Mouse (Mus musculus): Measurements from ENCODE around the gene Trnau1ap. TPM values are rescaled to one million over a fixed set of nuclear protein-coding genes. Genes with fewer than 3 reads are reported as not detected.

Gene Trnau1ap
- total RNA-seq, 2 experiments from 2014 or later = 10.4 to 11.7 TPM

DNA sequence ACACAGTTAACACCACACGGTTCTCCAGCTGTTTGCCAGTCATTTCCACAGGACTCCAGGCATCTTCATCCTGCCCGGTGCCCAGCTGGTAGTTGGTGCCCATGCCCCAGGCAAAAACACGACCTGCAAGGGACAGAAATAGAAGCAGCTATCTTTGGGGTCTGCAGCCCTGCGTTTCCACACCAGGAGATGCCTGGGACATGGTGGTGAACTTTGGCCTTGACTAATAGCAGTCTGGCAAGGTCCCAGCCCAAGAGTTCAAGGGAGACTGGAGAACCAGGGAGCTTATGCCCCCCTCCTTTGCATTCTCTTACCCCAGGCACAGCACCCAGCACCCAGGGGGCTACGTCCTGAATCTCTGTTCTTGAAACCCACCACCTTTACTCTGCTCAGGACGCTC lies 3.5 kb upstream of the Trnau1ap start:
- intact Hi-C loops (cut with DNase I) = no loop called here
- DNase-seq = no peak
- H3K27ac ChIP-seq = no peak overlapping the region
- no peak for TF ChIP-seq CTCF (IDR thresholded peaks at IDR 0.05)
- no peak overlapping the region for H3K4me3 ChIP-seq

DNA sequence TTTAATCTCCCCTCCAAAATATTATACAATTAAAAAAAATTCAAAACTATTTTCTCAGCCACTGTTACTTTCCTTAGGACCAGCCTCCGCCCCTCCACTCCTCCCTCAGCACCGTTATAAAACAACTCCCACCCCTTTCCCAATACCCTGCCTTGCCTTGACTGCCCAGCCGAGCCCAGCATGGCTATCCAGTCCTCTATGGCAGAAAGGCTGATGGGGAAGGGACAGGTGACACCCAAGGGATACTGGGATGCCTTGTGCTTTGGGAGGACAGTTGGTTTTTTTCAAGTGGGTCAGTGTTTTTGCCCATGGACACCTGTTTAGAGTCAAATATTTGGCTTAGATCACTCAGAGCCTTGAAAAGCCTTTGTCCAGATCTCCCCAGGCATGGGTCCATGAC lies 2.6 kb upstream of the Trnau1ap start:
- no peak for TF ChIP-seq CTCF (IDR thresholded peaks at IDR 0.05)
- Histone ChIP-seq H3K27ac (no peak overlapping the region), H3K4me3 (no peak overlapping the region)
- DNase-seq = no peak
- intact Hi-C loops (cut with DNase I) = no loop called here

DNA sequence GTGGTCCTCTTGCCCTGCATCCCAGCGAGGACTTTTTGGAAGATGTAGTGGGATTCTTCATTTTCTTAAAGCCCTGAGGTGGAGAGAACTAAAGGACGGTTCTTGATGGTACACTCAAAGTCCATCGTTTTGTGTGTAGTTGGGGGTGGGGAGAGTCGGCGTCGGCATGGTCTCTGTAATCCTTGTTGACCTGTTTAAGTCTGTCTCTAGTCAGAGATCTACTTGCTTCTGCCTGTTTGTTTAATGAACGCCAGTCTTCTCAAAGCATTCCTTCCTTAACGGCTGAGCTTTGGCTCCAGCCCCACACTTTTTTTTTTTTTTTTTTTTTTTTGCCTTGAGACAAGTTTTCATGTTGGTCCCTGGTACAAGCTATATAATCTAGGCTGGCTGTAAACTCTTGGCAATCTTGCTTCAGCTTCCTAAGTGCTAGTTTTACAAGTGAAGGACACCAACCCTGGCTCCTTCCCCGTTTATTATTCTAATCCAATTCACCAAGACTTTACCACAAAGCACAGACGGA lies 557 bp upstream of the Trnau1ap start:
- peak overlapping the region; percentile 96 for H3K4me3 ChIP-seq
- H3K27ac ChIP-seq = peak overlapping the region; percentile 96
- intact Hi-C loops (cut with DNase I) = loop anchor here (2.0 kb wide), 1 partner anchor 21 kb away; no protein-coding TSS in a partner anchor
- no peak for TF ChIP-seq CTCF (IDR thresholded peaks at IDR 0.05)
- DNase-seq = no peak

DNA sequence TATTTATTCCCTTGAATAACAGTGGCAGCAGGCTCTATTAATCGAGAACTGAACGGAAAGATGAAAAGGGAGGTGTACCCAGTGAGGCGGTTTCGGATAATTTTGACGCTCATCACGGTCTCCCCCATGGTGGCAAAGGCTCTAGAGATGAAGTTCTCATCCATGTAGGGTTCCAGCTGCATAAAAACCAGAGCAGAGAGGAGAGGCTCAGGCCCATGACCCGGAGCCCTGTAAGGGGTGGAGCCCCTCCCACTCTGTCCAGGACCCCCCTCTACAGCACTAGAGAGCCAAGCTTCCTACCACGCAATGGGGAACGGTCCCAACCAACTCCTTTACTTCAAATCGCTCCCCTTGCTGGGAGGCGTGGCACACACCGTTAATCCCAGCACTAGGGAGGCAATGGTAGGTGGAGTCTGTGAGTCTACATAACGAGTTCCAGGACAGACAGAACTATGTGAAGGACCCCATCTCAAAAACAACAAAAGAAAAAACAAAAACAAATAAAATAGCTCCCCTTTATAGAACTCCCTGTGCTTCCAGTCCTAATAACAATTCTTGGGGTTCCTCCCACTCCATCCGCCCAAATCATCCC lies 851 bp downstream of the Trnau1ap start:
- no peak for DNase-seq
- intact Hi-C loops (cut with DNase I) = loop anchor here (2.0 kb wide), 1 partner anchor 20 kb away; no protein-coding TSS in a partner anchor
- Histone ChIP-seq H3K27ac (peak overlapping the region; percentile 96), H3K4me3 (peak overlapping the region; percentile 96)
- no peak for TF ChIP-seq CTCF (IDR thresholded peaks at IDR 0.05)

- TF ChIP-seq CTCF (IDR thresholded peaks at IDR 0.05) = no peak
- H3K27ac ChIP-seq = no peak overlapping the region
- intact Hi-C loops (cut with DNase I) = no loop called here
- DNase-seq = no peak
- H3K4me3 ChIP-seq = no peak overlapping the region
These were observed 2.9 kb downstream of the Trnau1ap start for GRCm38 (mm10) chr4:132326481-132326880.

DNA sequence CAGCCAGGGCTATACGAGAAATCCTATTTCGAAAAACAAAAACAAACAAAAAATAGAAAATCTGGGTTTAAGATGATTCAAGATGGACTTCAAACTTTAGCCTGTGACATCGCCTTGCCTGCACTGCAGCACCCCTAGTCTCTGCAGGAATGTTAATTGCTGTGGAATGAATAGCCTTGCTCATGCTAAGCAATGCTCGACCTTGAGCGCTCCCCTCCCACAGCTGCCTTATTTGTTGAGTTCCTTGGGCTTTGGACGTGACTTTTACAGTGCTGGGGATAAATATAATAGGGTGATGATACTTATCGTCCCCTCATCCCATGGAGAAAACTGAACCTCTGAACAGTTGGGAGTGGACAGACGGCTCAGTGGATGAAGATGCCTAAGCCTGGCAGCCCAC lies 13.6 kb downstream of the Trnau1ap start:
- Histone ChIP-seq H3K4me3 (no peak overlapping the region), H3K27ac (no peak overlapping the region)
- TF ChIP-seq CTCF (IDR thresholded peaks at IDR 0.05) = no peak
- intact Hi-C loops (cut with DNase I) = no loop called here
- no peak for DNase-seq

GRCm38 (mm10) chr4:132312627-132313026 lies 16.7 kb downstream of the Trnau1ap start:
- no peak for DNase-seq
- no peak overlapping the region for H3K27ac ChIP-seq
- no peak overlapping the region for H3K4me3 ChIP-seq
- intact Hi-C loops (cut with DNase I) = no loop called here
- TF ChIP-seq CTCF (IDR thresholded peaks at IDR 0.05) = no peak

- no peak overlapping the region for H3K27ac ChIP-seq
- DNase-seq = no peak
- H3K4me3 ChIP-seq = no peak overlapping the region
- no peak for TF ChIP-seq CTCF (IDR thresholded peaks at IDR 0.05)
- intact Hi-C loops (cut with DNase I) = no loop called here
These were observed 17.5 kb downstream of the Trnau1ap start for GRCm38 (mm10) chr4:132311801-132312200.

DNA sequence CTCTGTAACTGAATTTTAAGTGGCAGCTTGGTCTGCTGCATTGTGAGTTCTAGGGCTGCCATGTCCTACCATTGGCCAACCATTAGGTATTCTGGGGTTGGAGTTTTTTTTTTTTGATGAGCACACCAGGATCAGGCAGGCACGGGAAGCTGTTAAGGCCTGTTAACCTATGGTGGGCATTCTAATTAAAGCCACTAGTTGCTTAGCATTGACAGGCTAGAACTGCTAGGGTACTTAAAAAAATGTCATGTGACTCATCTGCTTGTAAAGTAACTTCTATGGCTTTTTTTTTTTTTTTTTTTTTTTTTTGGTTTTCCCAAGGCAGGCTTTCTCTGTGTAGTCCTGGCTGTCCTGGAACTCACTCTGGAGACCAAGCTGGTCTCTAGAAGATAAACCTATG lies 18.1 kb downstream of the Trnau1ap start:
- intact Hi-C loops (cut with DNase I) = no loop called here
- Histone ChIP-seq H3K27ac (no peak overlapping the region), H3K4me3 (no peak overlapping the region)
- no peak for TF ChIP-seq CTCF (IDR thresholded peaks at IDR 0.05)
- no peak for DNase-seq

- peak overlapping the region; percentile 96 for H3K4me3 ChIP-seq
- TF ChIP-seq CTCF (IDR thresholded peaks at IDR 0.05) = peak; percentile 67
- peak overlapping the region; percentile 94 for H3K27ac ChIP-seq
- DNase-seq = peak; percentile 75
- intact Hi-C loops (cut with DNase I) = loop anchor here (2.0 kb wide), 1 partner anchor 19 kb away; the partner anchor contains the start of gene Trnau1ap
These were observed 19.4 kb downstream of the Trnau1ap start for GRCm38 (mm10) chr4:132309849-132310472.

GRCm38 (mm10) chr4:132309140-132309848 lies 20.0 kb downstream of the Trnau1ap start:
- no peak for TF ChIP-seq CTCF (IDR thresholded peaks at IDR 0.05)
- no peak for DNase-seq
- Histone ChIP-seq H3K4me3 (peak overlapping the region; percentile 96), H3K27ac (peak overlapping the region; percentile 94)
- intact Hi-C loops (cut with DNase I) = loop anchor here (2.0 kb wide), 1 partner anchor 20 kb away; the partner anchor contains the start of gene Trnau1ap

DNA sequence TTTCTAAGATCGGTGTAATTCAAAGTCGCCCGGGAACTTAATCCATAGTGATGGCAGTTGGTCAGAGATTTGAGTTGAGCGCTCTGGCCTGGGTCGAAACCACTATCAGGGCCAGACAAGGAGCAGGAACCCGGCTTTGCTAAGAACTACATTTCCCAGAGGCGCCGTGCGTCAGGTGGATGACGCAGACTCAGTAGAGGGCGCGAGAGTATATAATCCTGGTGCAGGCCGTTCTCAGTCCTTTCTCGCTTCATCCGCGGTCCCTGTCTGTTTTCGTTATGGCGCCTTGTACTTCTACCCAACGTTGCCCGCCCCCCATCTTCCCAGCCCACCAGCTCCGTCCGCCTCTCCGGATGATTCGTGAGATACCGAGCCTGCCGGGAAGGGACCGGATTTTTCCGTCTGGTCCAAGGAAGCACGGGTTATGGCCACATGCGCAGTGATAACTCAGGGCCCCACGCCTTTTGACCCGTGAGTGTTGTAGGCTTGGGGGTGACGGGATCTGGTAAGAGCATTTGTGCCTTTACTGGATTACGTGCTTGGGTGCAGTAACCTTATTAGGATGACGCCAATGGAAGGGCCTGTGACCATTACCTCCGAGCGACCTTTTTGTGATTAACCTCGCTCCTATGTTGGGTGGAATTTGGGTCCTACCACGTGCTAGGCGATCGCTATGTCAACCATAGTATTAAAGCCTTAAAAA lies 20.8 kb downstream of the Trnau1ap start:
- TF ChIP-seq CTCF (IDR thresholded peaks at IDR 0.05) = no peak
- intact Hi-C loops (cut with DNase I) = loop anchor here (2.0 kb wide), 1 partner anchor 20 kb away; the partner anchor contains the start of gene Trnau1ap
- Histone ChIP-seq H3K27ac (peak overlapping the region; percentile 94), H3K4me3 (peak overlapping the region; percentile 96)
- DNase-seq = peak; percentile 92
